Mouse (Mus musculus): ENCODE measurements around the gene Clnk. TPM values are rescaled to one million over a fixed set of nuclear protein-coding genes. Genes with fewer than 3 reads are reported as not detected.
"Not testable (repeated sequence)": the region's sequence is repeated elsewhere in the genome, so short reads cannot be mapped to it uniquely, and the experiment has no call there.

Gene Clnk
- total and polyA plus RNA-seq, 3 experiments: 0.08 TPM; not detected in 2

- H3K27me3 ChIP-seq (ENCODE audit: control insufficient read depth, insufficient read depth, low read length): no peaks in the 10 kb centered on the region
- intact Hi-C loops (cut with DNase I): no loop called here
- H3K36me3 ChIP-seq (ENCODE audit: control insufficient read depth, insufficient read depth, low read length): no peaks in the 10 kb centered on the region
- peaks cover 2% of the 10 kb centered on the region for H3K4me1 ChIP-seq (ENCODE audit: control insufficient read depth, insufficient read depth, low read length)
- DNase-seq: no peak
- TF ChIP-seq CTCF (IDR thresholded peaks at IDR 0.05) (no peak), POLR2A (IDR thresholded peaks at IDR 0.05; ENCODE audit: insufficient read depth, low read depth, low read length) (no peak), EP300 (IDR thresholded peaks at IDR 0.05; ENCODE audit: insufficient read depth, low read depth, low read length) (no peak)
- H3K9ac ChIP-seq (ENCODE audit: low read depth, low read length): no peak overlapping the region
- H3K4me3 ChIP-seq: no peak overlapping the region
- 74% methylated on average over 2 of the region's 2 CpGs for WGBS
- H3K79me2 ChIP-seq (replicated peaks; ENCODE audit: control insufficient read depth, insufficient read depth, low read length): no peaks in the 10 kb centered on the region
- H3K27ac ChIP-seq: no peak overlapping the region
These were observed 10.1 kb upstream of the Clnk start for GRCm38 (mm10) chr5:38886623-38887275.

- H3K36me3 ChIP-seq (ENCODE audit: control insufficient read depth, insufficient read depth, low read length); H3K4me3 ChIP-seq; intact Hi-C loops (cut with DNase I); DNase-seq; H3K79me2 ChIP-seq (replicated peaks; ENCODE audit: control insufficient read depth, insufficient read depth, low read length); H3K27me3 ChIP-seq (ENCODE audit: control insufficient read depth, insufficient read depth, low read length); H3K27ac ChIP-seq; H3K4me1 ChIP-seq (ENCODE audit: control insufficient read depth, insufficient read depth, low read length); H3K9ac ChIP-seq (ENCODE audit: low read depth, low read length): not testable (repeated sequence)
- WGBS: 76% methylated on average over 1 of the region's 1 CpGs
These were observed 6.0 kb upstream of the Clnk start for GRCm38 (mm10) chr5:38882635-38883034.

GRCm38 (mm10) chr5:38881728-38882620 lies 5.4 kb upstream of the Clnk start:
- intact Hi-C loops (cut with DNase I): no loop called here
- no peak overlapping the region for H3K9ac ChIP-seq (ENCODE audit: low read depth, low read length)
- no peaks in the 10 kb centered on the region for H3K27me3 ChIP-seq (ENCODE audit: control insufficient read depth, insufficient read depth, low read length)
- WGBS: 49% methylated on average over 4 of the region's 4 CpGs
- peaks cover 2% of the 10 kb centered on the region for H3K4me1 ChIP-seq (ENCODE audit: control insufficient read depth, insufficient read depth, low read length)
- peak in 1 of 2 experiments; percentile 34 for DNase-seq
- TF ChIP-seq POLR2A (IDR thresholded peaks at IDR 0.05; ENCODE audit: insufficient read depth, low read depth, low read length) (no peak), EP300 (IDR thresholded peaks at IDR 0.05; ENCODE audit: insufficient read depth, low read depth, low read length) (no peak), CTCF (IDR thresholded peaks at IDR 0.05) (no peak)
- no peak overlapping the region for H3K4me3 ChIP-seq
- H3K79me2 ChIP-seq (replicated peaks; ENCODE audit: control insufficient read depth, insufficient read depth, low read length): no peaks in the 10 kb centered on the region
- H3K27ac ChIP-seq: peak overlapping the region; percentile 17
- no peaks in the 10 kb centered on the region for H3K36me3 ChIP-seq (ENCODE audit: control insufficient read depth, insufficient read depth, low read length)

GRCm38 (mm10) chr5:38881416-38881727 lies 4.8 kb upstream of the Clnk start:
- H3K4me3 ChIP-seq: no peak overlapping the region
- H3K4me1 ChIP-seq (ENCODE audit: control insufficient read depth, insufficient read depth, low read length): peaks cover 2% of the 10 kb centered on the region
- WGBS: 29% methylated on average over 1 of the region's 1 CpGs
- TF ChIP-seq EP300 (IDR thresholded peaks at IDR 0.05; ENCODE audit: insufficient read depth, low read depth, low read length): no peak
- TF ChIP-seq POLR2A (IDR thresholded peaks at IDR 0.05; ENCODE audit: insufficient read depth, low read depth, low read length): no peak
- no peak for TF ChIP-seq CTCF (IDR thresholded peaks at IDR 0.05)
- H3K79me2 ChIP-seq (replicated peaks; ENCODE audit: control insufficient read depth, insufficient read depth, low read length): no peaks in the 10 kb centered on the region
- no peaks in the 10 kb centered on the region for H3K36me3 ChIP-seq (ENCODE audit: control insufficient read depth, insufficient read depth, low read length)
- intact Hi-C loops (cut with DNase I): no loop called here
- H3K27me3 ChIP-seq (ENCODE audit: control insufficient read depth, insufficient read depth, low read length): no peaks in the 10 kb centered on the region
- peak overlapping the region; percentile 17; the same call in 1 of the 2 replicates for H3K27ac ChIP-seq
- no peak overlapping the region for H3K9ac ChIP-seq (ENCODE audit: low read depth, low read length)
- no peak for DNase-seq

GRCm38 (mm10) chr5:38879989-38880706 lies 3.5 kb upstream of the Clnk start:
- whole genome bisulfite sequencing: 49% methylated on average over 11 of the region's 11 CpGs
- Histone ChIP-seq H3K9ac (ENCODE audit: low read depth, low read length) (no peak overlapping the region), H3K27me3 (ENCODE audit: control insufficient read depth, insufficient read depth, low read length) (no peaks in the 10 kb centered on the region), H3K36me3 (ENCODE audit: control insufficient read depth, insufficient read depth, low read length) (no peaks in the 10 kb centered on the region), H3K4me3 (no peak overlapping the region), H3K79me2 (replicated peaks; ENCODE audit: control insufficient read depth, insufficient read depth, low read length) (no peaks in the 10 kb centered on the region), H3K27ac (no peak overlapping the region), H3K4me1 (ENCODE audit: control insufficient read depth, insufficient read depth, low read length) (peaks cover 2% of the 10 kb centered on the region)
- intact Hi-C loops (cut with DNase I): no loop called here
- TF ChIP-seq POLR2A (IDR thresholded peaks at IDR 0.05; ENCODE audit: insufficient read depth, low read depth, low read length): no peak
- TF ChIP-seq CTCF (IDR thresholded peaks at IDR 0.05): no peak
- TF ChIP-seq EP300 (IDR thresholded peaks at IDR 0.05; ENCODE audit: insufficient read depth, low read depth, low read length): no peak
- peak in 1 of 2 experiments; percentile 21 for DNase-seq

GRCm38 (mm10) chr5:38875403-38875802 lies 1.2 kb downstream of the Clnk start:
- no peak for TF ChIP-seq EP300 (IDR thresholded peaks at IDR 0.05; ENCODE audit: insufficient read depth, low read depth, low read length)
- TF ChIP-seq POLR2A (IDR thresholded peaks at IDR 0.05; ENCODE audit: insufficient read depth, low read depth, low read length): no peak
- no peak for TF ChIP-seq CTCF (IDR thresholded peaks at IDR 0.05)
- Histone ChIP-seq H3K36me3 (ENCODE audit: control insufficient read depth, insufficient read depth, low read length) (no peaks in the 10 kb centered on the region), H3K27ac (no peak overlapping the region), H3K9ac (ENCODE audit: low read depth, low read length) (no peak overlapping the region), H3K79me2 (replicated peaks; ENCODE audit: control insufficient read depth, insufficient read depth, low read length) (no peaks in the 10 kb centered on the region), H3K4me1 (ENCODE audit: control insufficient read depth, insufficient read depth, low read length) (no peaks in the 10 kb centered on the region), H3K4me3 (no peak overlapping the region), H3K27me3 (ENCODE audit: control insufficient read depth, insufficient read depth, low read length) (no peaks in the 10 kb centered on the region)
- intact Hi-C loops (cut with DNase I): no loop called here
- DNase-seq: no peak
- 79% methylated on average over 3 of the region's 3 CpGs for WGBS

All from heart, adult 2 months (tissue).